Mouse (Mus musculus) forebrain, postnatal 0 days (tissue): ENCODE measurements around the gene Rsph14. TPM values are rescaled to one million over a fixed set of nuclear protein-coding genes. Genes with fewer than 3 reads are reported as not detected.

Experiments used
- ATAC-seq: fragments of 200-750 bp; cut with Nextera tagmentation; 2 replicates; pipeline ENCODE4 v1.8.0; 2017; ENCODE audit warnings: mild to moderate bottlenecking, moderate library complexity
- DNase-seq: peaks from one replicate; pipeline ENCODE4 v3.0.0-alpha.2; 2015
- H3K27ac ChIP-seq: fragments of 300-500 bp; sonication (generic); 2 replicates; pipeline ENCODE4 v1.5.1; 2014; ENCODE audit warnings: low read depth, mild to moderate bottlenecking, antibody characterized with exemption, low read length, moderate library complexity, mixed read lengths
- H3K27me3 ChIP-seq: fragments of 300-500 bp; sonication (generic); 2 replicates; pipeline ENCODE4 v1.6.1; 2014; ENCODE audit warnings: mild to moderate bottlenecking, low read length, mixed read lengths; ENCODE audit not compliant: insufficient read depth
- H3K36me3 ChIP-seq: fragments of 300-500 bp; sonication (generic); 2 replicates; pipeline ENCODE4 v1.6.1; 2014; ENCODE audit warnings: mild to moderate bottlenecking, moderate library complexity; ENCODE audit not compliant: insufficient read depth
- H3K4me1 ChIP-seq: fragments of 300-500 bp; sonication (generic); 2 replicates; pipeline ENCODE4 v1.6.1; 2014; ENCODE audit warnings: antibody characterized with exemption; ENCODE audit not compliant: insufficient read depth
- H3K4me2 ChIP-seq: fragments of 300-500 bp; sonication (generic); 2 replicates; pipeline ENCODE4 v1.6.1; 2014; ENCODE audit warnings: low read depth, mild to moderate bottlenecking, moderate library complexity
- H3K4me3 ChIP-seq: fragments of 300-500 bp; sonication (generic); 2 replicates; pipeline ENCODE4 v1.5.1; 2014; ENCODE audit warnings: low read depth, low read length, mixed read lengths
- H3K9ac ChIP-seq: fragments of 300-500 bp; sonication (generic); 2 replicates; pipeline ENCODE4 v1.6.1; 2014; ENCODE audit warnings: mild to moderate bottlenecking
- H3K9me3 ChIP-seq: fragments of 300-500 bp; sonication (generic); 2 replicates; pipeline ENCODE4 v1.6.1; 2016; ENCODE audit warnings: low read length
- CTCF ChIP-seq: sonication (generic); IDR thresholded peaks from 2 replicates; pipeline ENCODE4 v1.5.1; 2016; ENCODE audit warnings: antibody characterized with exemption, control low read depth, low read depth
- WGBS: fragments of 180-500 bp; shearing (Covaris S2); extraction: QIAGEN DNeasy Blood & Tissue Kit; methylation state at CpG from one replicate; pipeline ENCODE4 v1.1.7; 2014; 5-methylcytosine and 5-hydroxymethylcytosine counted together
- polyA plus RNA-seq: library from polyadenylated mRNA; unstranded; fragments of >200 nt; fragmentation: Nextera tagmentation; extraction: Ambion mirVana; gene quantifications from 2 replicates; pipeline ENCODE4 v1.2.1, GENCODE M21; 2015
- total RNA-seq: library from RNA; depleted of rRNA; stranded (reverse); fragments of >200 nt; gene quantifications from 2 replicates; pipeline ENCODE4 v1.2.3, GENCODE M21; 2014; rRNA removed

The Rsph14 gene
- total and polyA plus RNA-seq, 2 experiments from 2014 or later, result 0.24 to 0.90 TPM

DNA sequence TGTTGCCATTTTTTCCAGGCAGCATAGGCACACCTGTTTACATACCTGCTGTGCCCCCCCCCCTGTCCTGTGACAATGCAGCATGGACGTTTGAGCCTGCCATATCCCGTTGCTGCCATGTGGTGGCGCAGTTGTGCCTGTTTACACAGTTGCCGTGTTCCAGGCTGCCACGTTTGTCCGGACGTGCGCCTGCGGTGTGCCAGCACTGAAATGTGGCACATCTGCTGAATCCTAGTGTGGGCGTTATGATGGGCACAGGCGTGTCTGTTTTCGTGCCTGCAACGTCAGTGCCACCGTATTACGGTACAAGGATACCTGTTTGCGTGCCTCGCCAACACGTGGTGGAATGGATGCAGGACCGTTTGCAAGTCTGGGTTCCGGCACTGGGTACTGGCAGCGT, 107.1 kb downstream of the Rsph14 start:
- Histone ChIP-seq H3K4me2 (peak overlapping the region; percentile 50), H3K9ac (0 out of 2 replicates have a peak overlapping the region, but pooled peaks have one; percentile 10), H3K27me3 (no peaks in the 10 kb centered on the region), H3K27ac (no peak overlapping the region), H3K4me1 (no peaks in the 10 kb centered on the region), H3K9me3 (no peaks in the 10 kb centered on the region), H3K36me3 (no peaks in the 10 kb centered on the region), H3K4me3 (peak overlapping the region; percentile 22)
- 12% methylated on average over 21 of the region's 21 CpGs for WGBS
- DNase-seq (peak; percentile 74), ATAC-seq (peak; percentile 10; the same call in 1 of the 2 replicates)
- peak; percentile 82 for TF ChIP-seq CTCF

- TF ChIP-seq CTCF, result peak; percentile 8; the same call in 1 of the 2 replicates
- Histone ChIP-seq H3K27me3 (no peaks in the 10 kb centered on the region), H3K4me1 (no peaks in the 10 kb centered on the region), H3K4me2 (no peak overlapping the region), H3K36me3 (no peaks in the 10 kb centered on the region), H3K9ac (no peak overlapping the region), H3K4me3 (no peak overlapping the region), H3K9me3 (no peaks in the 10 kb centered on the region), H3K27ac (no peak overlapping the region)
- ATAC-seq, result no peak
- no peak for DNase-seq
- WGBS, result 91% methylated on average over 14 of the region's 14 CpGs
Measured at GRCm38 (mm10) chr10:74924274-74924673, 108.1 kb downstream of the Rsph14 start.

DNA sequence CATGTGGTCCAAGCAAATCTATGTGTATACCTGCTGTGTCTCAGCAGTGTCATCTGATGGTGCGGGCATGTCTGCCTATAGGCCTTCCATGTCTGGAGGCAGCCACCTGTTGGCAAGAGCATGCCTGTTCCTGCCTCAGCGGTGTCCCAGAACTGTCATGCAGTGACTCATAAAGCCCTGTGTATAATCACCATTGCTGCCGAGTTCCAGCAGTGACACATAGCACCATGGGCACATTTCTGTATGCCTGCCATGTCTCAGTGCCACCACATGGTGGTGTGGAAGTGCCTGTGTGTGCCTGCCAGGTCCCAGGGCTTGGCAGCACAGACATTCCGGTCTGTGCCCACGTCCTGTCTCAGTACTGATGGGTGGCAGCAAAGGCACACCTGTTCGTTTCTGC, 109.6 kb downstream of the Rsph14 start:
- H3K9me3 ChIP-seq, result no peaks in the 10 kb centered on the region
- DNase-seq (peak; percentile 81), ATAC-seq (peak; percentile 72)
- no peaks in the 10 kb centered on the region for H3K4me1 ChIP-seq
- H3K4me3 ChIP-seq, result no peak overlapping the region
- no peaks in the 10 kb centered on the region for H3K36me3 ChIP-seq
- peak; percentile 92 for TF ChIP-seq CTCF
- H3K9ac ChIP-seq, result no peak overlapping the region
- H3K27me3 ChIP-seq, result no peaks in the 10 kb centered on the region
- no peak overlapping the region for H3K4me2 ChIP-seq
- WGBS, result 31% methylated on average over 6 of the region's 6 CpGs
- no peak overlapping the region for H3K27ac ChIP-seq

DNA sequence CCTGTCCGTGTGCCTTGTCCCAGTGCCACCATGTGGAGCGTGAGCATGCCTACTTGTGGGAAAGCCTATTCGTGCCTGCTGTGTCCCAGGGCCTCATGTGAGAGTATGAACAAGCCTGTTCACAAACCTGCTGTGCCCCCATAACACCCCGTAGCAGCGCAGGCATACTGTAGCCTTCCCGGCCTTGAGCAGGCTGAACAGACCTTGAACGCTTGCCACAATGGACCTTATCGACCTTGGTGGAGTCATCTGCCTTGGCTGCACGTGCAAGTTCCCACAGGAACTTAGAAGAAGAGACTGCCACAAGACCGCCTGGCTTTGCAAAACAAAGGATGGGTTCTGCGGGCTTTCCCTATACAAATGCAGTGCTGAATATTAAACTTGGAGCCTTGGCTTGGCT, 110.8 kb downstream of the Rsph14 start:
- H3K9ac ChIP-seq, result no peak overlapping the region
- WGBS, result 83% methylated on average over 11 of the region's 11 CpGs

GRCm38 (mm10) chr10:74920853-74921567, 111.4 kb downstream of the Rsph14 start:
- H3K9ac ChIP-seq, result no peak overlapping the region
- DNase-seq (peak; percentile 79), ATAC-seq (peak; percentile 81)
- no peak overlapping the region for H3K4me3 ChIP-seq
- no peaks in the 10 kb centered on the region for H3K4me1 ChIP-seq
- no peak overlapping the region for H3K27ac ChIP-seq
- H3K9me3 ChIP-seq, result no peaks in the 10 kb centered on the region
- WGBS, result 43% methylated on average over 17 of the region's 17 CpGs
- H3K36me3 ChIP-seq, result no peaks in the 10 kb centered on the region
- H3K27me3 ChIP-seq, result no peaks in the 10 kb centered on the region
- peak; percentile 99 for TF ChIP-seq CTCF
- no peak overlapping the region for H3K4me2 ChIP-seq

More for the DNA sequence above, 110.8 kb downstream of the Rsph14 start:
- Histone ChIP-seq H3K9me3 (no peaks in the 10 kb centered on the region), H3K4me2 (no peak overlapping the region), H3K4me3 (no peak overlapping the region), H3K36me3 (no peaks in the 10 kb centered on the region), H3K4me1 (no peaks in the 10 kb centered on the region), H3K27ac (no peak overlapping the region), H3K27me3 (no peaks in the 10 kb centered on the region)
- ATAC-seq (no peak), DNase-seq (no peak)
- no peak for TF ChIP-seq CTCF

- no peak overlapping the region for H3K4me2 ChIP-seq
- ATAC-seq (no peak), DNase-seq (no peak)
- H3K27ac ChIP-seq, result no peak overlapping the region
- no peak overlapping the region for H3K9ac ChIP-seq
- H3K36me3 ChIP-seq, result no peaks in the 10 kb centered on the region
- H3K4me3 ChIP-seq, result no peak overlapping the region
- H3K4me1 ChIP-seq, result no peaks in the 10 kb centered on the region
- no peaks in the 10 kb centered on the region for H3K9me3 ChIP-seq
- no peak for TF ChIP-seq CTCF
- 41% methylated on average over 5 of the region's 5 CpGs for WGBS
- no peaks in the 10 kb centered on the region for H3K27me3 ChIP-seq
Measured at GRCm38 (mm10) chr10:74919277-74919676, 113.1 kb downstream of the Rsph14 start.

DNA sequence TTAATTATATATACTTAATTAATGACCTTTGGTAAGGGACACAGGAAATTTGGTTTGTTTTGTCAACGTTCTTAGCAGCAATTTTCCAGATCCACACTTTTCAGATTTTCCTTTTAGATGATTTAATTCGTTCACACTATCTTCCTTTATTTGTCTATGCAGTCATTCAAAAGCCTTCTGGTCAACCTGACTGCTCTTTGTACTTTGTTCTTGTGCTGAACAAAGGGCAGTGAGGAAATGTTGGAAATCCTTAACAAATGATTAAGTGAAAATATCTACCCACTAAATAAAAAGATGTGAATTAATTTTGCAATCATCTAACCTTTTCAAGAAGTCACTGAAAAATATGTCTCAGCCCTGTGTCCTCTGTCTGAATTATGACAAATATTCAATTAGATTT, 124.0 kb downstream of the Rsph14 start:
- H3K9me3 ChIP-seq, result no peaks in the 10 kb centered on the region
- WGBS, result 80% methylated on average over 2 of the region's 2 CpGs
- no peaks in the 10 kb centered on the region for H3K4me1 ChIP-seq
- DNase-seq (no peak), ATAC-seq (no peak)
- no peak overlapping the region for H3K27ac ChIP-seq
- TF ChIP-seq CTCF, result no peak
- no peak overlapping the region for H3K4me3 ChIP-seq
- H3K36me3 ChIP-seq, result no peaks in the 10 kb centered on the region
- no peak overlapping the region for H3K4me2 ChIP-seq
- no peaks in the 10 kb centered on the region for H3K27me3 ChIP-seq
- no peak overlapping the region for H3K9ac ChIP-seq

Other genes starting within 250 kb of the Rsph14 start
- 127 and 140 TPM in 2 replicates for gene Gnaz, start 65.4 kb downstream of the Rsph14 start, total RNA-seq
- gene Gnaz, start 65.4 kb downstream of the Rsph14 start, polyA plus RNA-seq, result 76.7 and 106 TPM in 2 replicates
- 20.1 and 24.4 TPM in 2 replicates for gene Rab36, start 4.5 kb upstream of the Rsph14 start, total RNA-seq
- 17.9 and 26.8 TPM in 2 replicates for gene Rab36, start 4.5 kb upstream of the Rsph14 start, polyA plus RNA-seq
- gene Bcr, start 28.0 kb upstream of the Rsph14 start, total RNA-seq, result 44.9 and 49.6 TPM in 2 replicates
- 6.9 and 10.1 TPM in 2 replicates for gene Bcr, start 28.0 kb upstream of the Rsph14 start, polyA plus RNA-seq
- 46.1 and 64.5 TPM in 2 replicates for gene Specc1l, start 179.5 kb upstream of the Rsph14 start, total RNA-seq
- gene Specc1l, start 179.5 kb upstream of the Rsph14 start, polyA plus RNA-seq, result 16.2 and 21.4 TPM in 2 replicates